Mouse (Mus musculus) c-Kit-positive CD71-positive TER-119-negative erythroid progenitor cells, embryonic 14.5 days (primary cell): ENCODE data around the gene Mcts1.
A peak's percentile ranks its signal among the peaks of the same experiment; 100 is the strongest.

Source experiments
- DNase-seq: peaks from one replicate; pipeline ENCODE4 v3.0.0-alpha.2; 2013; ENCODE audit warnings: low read depth

Mcts1 gene

GRCm38 (mm10) chrX:38600177-38600994 is at the start of gene Mcts1:
TSS of gene Mcts1 (plus strand) at chrX:38600578.
- no peak for DNase-seq

DNA sequence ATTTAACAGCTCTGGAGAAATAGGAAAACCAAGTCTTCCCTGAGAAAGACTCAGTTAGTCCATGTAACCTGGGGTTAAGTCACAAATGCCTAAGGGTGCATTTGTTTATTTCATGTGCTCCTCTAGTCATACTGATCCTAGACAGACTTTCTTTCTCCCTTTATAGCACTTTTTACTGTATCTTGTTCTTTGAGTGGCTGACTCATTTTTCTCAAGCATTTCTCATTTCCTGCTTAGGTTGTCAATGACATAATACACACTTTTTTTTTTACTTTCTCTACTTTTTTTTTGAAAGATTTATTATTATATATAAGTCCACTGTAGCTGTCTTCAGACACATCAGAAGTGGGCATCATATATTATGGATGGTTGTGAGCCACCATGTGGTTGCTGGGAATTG is 47.1 kb upstream of the Mcts1 start:
- DNase-seq = no peak

- DNase-seq = no peak
These were observed 36.3 kb upstream of the Mcts1 start for GRCm38 (mm10) chrX:38563941-38564541.

DNA sequence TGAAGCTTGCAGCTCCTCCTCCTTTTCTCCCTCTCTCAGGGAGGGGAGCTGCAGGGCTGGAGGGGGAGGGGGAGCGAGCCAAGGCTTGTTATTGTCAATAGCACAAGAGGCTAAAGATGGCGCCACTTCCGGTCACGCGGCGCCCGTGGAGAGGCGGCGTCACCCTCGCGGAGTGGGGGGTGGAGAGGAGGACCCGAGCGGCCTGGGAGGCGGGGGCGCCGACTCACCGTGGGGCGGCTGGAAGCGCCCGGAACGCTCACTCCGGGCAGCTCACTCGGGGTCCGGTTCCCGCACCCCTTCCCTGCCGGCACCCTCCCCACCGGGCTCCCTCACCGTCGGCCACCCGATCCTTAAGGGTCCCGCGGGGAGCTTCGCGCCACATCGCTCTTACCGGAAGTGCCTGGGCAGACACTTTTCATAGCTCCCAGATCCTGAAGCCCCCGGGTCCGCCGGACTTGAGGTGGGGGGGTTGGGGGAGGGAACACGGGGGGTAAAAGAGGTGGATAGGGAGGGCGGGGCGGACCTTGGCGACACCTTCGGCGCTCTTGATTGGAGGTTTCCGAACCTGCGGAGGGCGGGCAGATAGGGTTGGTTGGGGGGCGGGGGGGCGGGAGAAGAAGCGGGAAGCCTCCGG is 35.7 kb upstream of the Mcts1 start:
- peak; percentile 53 for DNase-seq

DNA sequence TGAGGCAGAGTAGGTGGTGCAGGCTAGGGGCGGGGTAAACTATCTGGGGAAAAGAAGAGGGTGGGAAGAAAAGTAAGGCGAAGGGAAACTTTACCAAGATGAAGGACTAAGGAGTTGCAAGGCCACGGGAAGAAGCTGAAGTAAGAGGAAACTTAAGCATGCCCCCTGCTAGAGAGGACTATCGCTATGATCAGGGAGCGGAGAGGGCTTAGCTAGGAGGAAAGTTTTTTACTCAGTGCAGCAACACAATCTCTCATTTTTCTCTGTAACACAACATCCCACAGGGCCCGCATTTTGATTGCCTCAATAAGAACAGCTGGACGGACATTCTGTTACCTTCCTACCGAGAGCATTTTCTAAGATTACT is 35.2 kb upstream of the Mcts1 start:
- DNase-seq = no peak

- no peak for DNase-seq
These were observed 33.7 kb upstream of the Mcts1 start for GRCm38 (mm10) chrX:38566521-38567205.

- DNase-seq = peak; percentile 70
These were observed 24.3 kb upstream of the Mcts1 start, which contains the start of gene Cul4b for GRCm38 (mm10) chrX:38576078-38576477. TSS of gene Cul4b (minus strand) at chrX:38576196.

DNA sequence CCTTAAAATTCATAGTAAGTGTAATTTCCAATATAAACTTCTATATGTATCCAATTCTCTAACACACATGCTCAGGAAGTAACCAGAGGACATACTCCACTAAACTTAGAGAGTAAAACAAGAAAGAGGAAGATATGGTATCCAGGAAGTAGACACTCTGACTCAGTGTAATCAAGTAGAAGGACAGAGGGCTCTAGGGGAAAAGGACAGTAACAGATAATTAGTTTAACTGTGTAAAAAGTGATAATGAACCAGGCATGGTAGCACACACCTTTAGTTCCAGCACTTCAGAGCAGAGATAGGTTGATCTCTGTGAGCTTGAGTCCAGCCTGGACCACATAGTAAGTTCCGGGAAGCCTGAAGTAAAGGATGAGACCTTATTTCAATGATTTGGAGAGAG is 19.2 kb upstream of the Mcts1 start:
- DNase-seq = no peak

GRCm38 (mm10) chrX:38583261-38583660 is 17.1 kb upstream of the Mcts1 start:
- no peak for DNase-seq

- no peak for DNase-seq
These were observed 10.6 kb upstream of the Mcts1 start for GRCm38 (mm10) chrX:38589827-38590226.

DNA sequence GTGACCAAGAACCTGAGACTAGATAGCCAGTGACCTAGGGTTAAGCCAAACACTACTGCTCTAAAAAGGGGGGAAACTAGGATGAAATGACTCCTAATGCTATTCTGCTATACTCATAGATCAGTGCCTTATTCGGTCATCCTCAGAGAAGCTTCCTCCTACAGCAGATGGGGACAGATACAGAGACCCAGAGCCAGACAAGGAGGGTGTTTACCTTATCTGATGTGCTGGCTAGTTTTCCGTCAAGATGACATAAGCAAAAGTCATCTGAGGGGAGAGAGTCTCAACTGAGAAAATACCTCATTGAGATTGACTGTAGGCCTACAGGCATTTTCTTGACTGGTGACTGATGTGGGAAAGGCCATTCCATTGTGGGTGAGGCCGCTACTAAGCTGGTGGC is 8.6 kb upstream of the Mcts1 start:
- DNase-seq = no peak

DNA sequence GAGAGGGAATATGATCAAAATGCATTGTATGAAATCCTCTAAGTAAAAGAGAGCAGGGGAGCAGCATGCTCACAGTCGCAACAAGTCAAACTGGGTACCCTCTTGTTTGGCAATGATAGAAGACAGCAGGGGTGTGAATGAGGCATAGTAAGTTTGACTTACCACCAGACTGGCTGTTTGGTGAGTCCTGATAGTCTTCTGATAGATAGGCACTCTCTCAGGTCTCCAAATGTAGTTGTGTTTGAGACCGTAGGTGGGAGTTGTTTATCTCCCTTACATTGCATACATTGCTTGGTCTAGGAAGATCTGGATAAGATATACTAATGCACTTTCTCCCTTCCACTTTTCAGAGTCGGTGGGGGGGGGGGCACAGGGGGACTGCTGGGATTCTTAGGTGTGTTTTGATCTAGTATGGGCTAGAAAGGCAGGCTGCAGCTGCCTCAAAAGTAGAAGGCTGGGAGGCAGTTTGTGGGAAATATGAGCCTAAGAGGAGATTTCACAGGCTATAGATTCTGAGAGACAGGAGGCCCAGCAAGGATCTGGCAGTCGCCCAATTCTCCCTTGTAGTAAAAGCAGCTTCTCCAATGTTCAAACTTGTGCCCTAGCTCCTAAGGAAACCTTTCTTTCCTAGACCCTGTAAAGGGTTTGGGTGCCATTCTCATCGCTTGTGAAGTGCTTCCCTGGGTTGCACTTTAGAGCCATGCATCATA is 7.0 kb upstream of the Mcts1 start:
- DNase-seq = no peak

DNA sequence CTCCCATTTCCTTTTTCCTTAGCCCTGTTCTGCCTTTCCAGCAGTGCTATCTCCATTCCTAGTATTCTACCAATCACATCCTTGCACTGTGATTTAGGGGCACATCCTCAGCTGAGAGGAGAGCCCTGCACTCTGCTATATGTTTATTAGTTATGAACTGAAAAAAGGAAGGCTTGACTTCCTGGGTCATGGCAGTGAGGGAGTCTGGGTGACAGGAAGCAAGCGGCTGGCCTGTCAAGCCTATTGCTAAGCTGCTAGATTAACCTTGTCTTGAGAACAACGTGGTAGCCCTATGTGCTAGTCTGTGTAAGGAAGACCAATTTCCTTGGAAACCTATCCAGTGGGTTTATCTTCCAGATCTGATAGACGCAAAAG is 604 bp downstream of the Mcts1 start:
- DNase-seq = no peak

DNA sequence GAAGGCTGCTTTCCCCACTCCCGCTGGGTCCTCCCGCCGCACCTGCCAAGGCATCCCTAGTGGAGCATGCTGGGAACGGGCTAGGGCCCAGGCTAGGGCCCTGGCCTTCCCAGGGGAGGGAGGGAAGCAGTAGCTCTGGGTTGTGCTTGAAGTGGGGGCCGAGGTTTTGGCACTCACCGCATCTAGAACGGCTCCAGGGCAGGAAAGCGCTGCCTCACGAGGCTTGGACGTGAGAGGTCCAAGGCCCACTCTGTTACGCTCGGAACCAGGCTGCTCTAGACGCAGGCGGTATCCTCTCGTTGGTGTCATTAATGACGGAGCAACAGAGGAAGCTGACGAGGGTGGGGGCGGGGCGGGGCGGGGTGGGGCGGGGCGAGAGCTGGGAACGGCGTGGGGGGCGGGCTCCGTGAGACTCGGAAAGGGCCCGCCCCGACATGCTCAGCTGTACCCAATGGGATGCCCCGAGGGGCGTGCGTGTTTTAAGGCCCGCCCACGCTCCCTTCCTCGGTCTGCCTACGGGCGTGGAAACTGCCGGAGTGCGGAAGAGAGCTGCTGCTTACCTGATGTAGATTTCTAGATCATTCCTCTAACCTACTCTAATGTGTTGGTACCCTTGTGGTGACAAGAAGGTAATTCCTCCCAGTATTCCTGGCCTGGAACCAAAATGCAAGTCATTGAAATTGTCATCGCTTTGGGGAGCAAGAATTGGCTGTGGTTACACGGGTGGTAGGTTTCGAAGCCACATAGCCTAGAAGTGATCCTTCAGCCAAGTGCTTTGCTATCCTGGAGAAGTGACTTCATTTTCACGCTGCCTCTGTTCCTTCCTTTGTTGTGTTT is 34.6 kb downstream of the Mcts1 start, which contains the start of gene C1galt1c1:
C1galt1c1 (minus strand) TSS at position 287 of the 837 bp plus-strand sequence.
- DNase-seq = peak; percentile 82

DNA sequence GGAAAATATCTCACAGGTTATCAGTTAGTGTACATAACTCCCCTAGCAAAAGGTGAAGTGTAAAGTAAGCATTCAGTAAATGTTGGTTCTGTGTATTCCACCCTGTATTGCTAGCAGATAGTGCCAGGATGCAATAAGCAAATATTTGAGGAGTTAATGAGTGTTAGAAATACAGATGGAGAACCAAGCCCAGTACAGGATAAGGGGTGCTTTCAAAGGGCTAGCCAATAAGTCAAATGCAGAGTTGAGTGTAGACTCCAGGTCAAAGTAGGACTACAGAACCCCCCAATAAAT is 35.2 kb downstream of the Mcts1 start:
- DNase-seq = no peak

DNA sequence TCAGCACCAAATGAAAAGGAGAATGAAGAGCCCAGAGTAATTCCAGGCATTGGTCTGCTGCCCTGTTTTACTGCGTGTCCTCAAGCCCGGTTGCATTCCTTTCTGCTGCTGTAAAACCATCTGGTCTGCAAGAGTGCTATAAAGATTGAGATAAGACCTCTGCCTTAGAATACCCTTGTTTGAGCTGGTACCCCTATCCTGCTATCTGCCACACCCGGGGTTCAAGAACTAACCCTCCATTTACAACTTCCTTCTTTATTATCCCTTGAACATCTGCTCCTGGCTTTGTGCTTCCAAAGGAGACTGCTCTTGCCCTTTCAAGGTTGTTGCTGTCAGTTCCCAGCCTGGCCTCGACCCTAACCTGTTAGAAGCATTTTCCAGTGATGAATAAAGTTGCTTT is 41.1 kb downstream of the Mcts1 start:
- DNase-seq = no peak

- DNase-seq = no peak
These were observed 41.8 kb downstream of the Mcts1 start for GRCm38 (mm10) chrX:38642183-38642582.

DNA sequence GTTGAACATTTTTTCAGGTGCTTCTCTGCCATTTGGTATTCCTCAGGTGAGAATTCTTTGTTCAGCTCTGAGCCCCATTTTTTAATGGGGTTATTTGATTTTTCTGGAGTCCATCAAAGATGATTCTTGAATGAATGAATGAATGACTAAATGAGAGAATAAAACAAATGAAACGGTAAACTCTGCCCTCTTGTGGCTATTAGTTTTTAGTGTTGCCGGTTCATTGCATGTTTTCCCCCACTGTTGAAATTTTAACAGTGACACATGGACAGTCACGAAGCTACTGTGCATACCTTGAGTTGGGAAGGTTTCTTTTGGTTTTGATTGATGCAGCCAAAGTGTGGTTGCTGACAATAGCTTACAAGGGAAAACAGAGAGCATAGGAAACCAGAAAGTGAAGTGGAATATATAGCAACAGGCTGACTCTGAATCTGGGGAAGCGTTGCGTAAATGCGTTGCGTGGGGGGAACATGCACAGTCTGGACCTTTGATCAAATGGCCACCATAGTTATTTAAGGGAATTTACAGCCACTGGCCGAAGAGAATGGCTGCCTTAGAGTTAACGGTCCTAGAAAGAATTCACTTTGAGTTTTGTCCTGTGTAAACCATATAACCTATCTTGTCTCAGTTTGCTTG is 50.1 kb downstream of the Mcts1 start:
- DNase-seq = no peak

DNA sequence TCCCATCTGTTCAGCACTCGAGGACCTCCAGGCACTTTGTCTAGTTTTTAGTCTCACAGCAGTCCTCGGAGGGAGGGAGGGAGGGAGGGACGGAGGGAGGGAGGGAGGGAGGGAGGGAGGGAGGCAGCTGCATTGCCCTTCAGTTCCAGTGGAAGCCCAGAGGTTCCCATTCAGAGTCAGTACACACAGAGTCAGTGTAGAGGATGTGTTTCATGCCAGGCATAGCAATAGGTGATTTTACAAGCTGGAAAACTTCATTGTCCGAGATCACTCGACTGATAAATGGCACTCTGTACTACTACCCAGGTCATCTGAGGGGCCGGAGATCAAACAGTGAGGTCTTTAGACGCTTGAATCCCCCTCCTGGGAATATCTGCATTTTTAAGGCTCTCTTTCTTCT is 50.8 kb downstream of the Mcts1 start:
- no peak for DNase-seq

GRCm38 (mm10) chrX:38653181-38653580 is 52.8 kb downstream of the Mcts1 start:
- no peak for DNase-seq

DNA sequence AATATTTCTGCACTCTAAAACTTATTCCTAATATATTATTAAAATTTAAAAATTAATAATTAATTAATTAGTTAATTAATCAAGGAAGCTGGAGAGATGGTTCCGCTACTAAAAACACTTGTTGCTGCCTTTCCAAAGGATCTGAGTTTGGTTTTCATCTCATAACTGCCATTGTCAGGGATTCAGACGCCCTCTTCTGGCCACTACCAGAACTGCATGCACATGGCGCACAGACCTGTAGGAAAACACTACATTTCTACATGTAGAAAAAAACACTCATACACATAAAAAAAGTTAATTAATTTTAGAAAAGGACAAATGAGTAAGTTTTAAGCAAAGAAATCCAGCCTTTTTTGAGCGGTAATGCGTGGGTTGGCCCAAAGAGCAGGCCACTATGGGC is 54.3 kb downstream of the Mcts1 start:
- no peak for DNase-seq
